Mouse (Mus musculus) kidney, embryonic 16.5 days (tissue): ENCODE data around the gene Gcnt1. TPM values are rescaled to one million over a fixed set of nuclear protein-coding genes. Genes with fewer than 3 reads are reported as not detected.

ENCODE experiments used
- ATAC-seq: fragments of 200-750 bp; cut with Nextera tagmentation; 2 replicates; pipeline ENCODE4 v1.8.0; 2017; ENCODE audit warnings: moderate TSS enrichment; ENCODE audit not compliant: low FRiP score, low TSS enrichment
- H3K27ac ChIP-seq: fragments of 300-500 bp; sonication (generic); 2 replicates; pipeline ENCODE4 v1.5.1; 2014; ENCODE audit warnings: low read length
- H3K27me3 ChIP-seq: fragments of 300-500 bp; sonication (generic); 2 replicates; pipeline ENCODE4 v1.6.1; 2014; ENCODE audit warnings: low read length, control low read depth, mixed read lengths; ENCODE audit not compliant: insufficient read depth
- H3K36me3 ChIP-seq: fragments of 300-500 bp; sonication (generic); 2 replicates; pipeline ENCODE4 v1.6.1; 2014; ENCODE audit warnings: low read length, control low read depth, mixed read lengths; ENCODE audit not compliant: insufficient read depth
- H3K4me1 ChIP-seq: fragments of 300-500 bp; sonication (generic); 2 replicates; pipeline ENCODE4 v1.6.1; 2014; ENCODE audit warnings: low read length, control low read depth, mixed read lengths; ENCODE audit not compliant: insufficient read depth
- H3K4me2 ChIP-seq: fragments of 300-500 bp; sonication (generic); replicated peaks from 2 replicates; pipeline ENCODE4 v1.6.1; 2014; ENCODE audit warnings: low read depth, low read length
- H3K4me3 ChIP-seq: fragments of 300-500 bp; sonication (generic); 2 replicates; pipeline ENCODE4 v1.5.1; 2014; ENCODE audit warnings: mild to moderate bottlenecking, low read length
- H3K9ac ChIP-seq: fragments of 300-500 bp; sonication (generic); replicated peaks from 2 replicates; pipeline ENCODE4 v1.6.1; 2014; ENCODE audit warnings: low read length
- H3K9me3 ChIP-seq: fragments of 300-500 bp; sonication (generic); 2 replicates; pipeline ENCODE4 v1.6.1; 2016; ENCODE audit warnings: low read length, control low read depth
- WGBS: fragments of 180-500 bp; shearing (Covaris S2); extraction: QIAGEN DNeasy Blood & Tissue Kit; methylation state at CpG from one replicate; pipeline ENCODE4 v1.1.7; 2014; 5-methylcytosine and 5-hydroxymethylcytosine counted together
- polyA plus RNA-seq: library from polyadenylated mRNA; unstranded; fragments of >200 nt; fragmentation: Nextera tagmentation; extraction: Ambion mirVana; gene quantifications from 2 replicates; pipeline ENCODE4 v1.2.1, GENCODE M21; 2015

The Gcnt1 gene
- polyA plus RNA-seq, 1 experiment from 2014 or later = 42.4 TPM

DNA sequence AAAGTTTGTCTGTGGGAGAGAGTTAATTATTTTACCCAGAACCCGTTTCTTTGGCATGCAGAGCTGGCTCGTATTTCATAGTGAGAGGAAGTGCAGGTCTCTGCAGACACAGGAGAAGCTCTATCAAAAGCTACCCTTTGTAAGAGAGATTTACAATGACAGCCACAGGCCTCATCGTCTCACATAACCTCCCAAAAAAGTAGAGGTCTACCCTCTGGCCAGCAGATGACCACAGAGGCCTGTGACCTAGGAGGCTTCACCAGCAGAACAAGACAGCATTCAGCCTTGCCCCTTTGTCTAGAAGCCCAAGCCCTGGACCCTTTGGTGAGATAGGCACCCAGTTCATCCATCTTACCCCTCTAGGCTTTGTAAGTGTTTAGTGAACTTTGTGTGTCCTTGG is 53.9 kb downstream of the Gcnt1 start:
- Histone ChIP-seq H3K9me3 (no peaks in the 10 kb centered on the region), H3K4me2 (no peak overlapping the region), H3K4me1 (peaks cover 4% of the 10 kb centered on the region; the same call in 1 of the 2 replicates), H3K36me3 (no peaks in the 10 kb centered on the region), H3K27ac (no peak overlapping the region), H3K27me3 (no peaks in the 10 kb centered on the region), H3K4me3 (no peak overlapping the region), H3K9ac (no peak overlapping the region)
- 6% methylated on average over 3 of the region's 3 CpGs for WGBS
- ATAC-seq = 0 out of 2 replicates have a peak, but pooled peaks have one; percentile 35

DNA sequence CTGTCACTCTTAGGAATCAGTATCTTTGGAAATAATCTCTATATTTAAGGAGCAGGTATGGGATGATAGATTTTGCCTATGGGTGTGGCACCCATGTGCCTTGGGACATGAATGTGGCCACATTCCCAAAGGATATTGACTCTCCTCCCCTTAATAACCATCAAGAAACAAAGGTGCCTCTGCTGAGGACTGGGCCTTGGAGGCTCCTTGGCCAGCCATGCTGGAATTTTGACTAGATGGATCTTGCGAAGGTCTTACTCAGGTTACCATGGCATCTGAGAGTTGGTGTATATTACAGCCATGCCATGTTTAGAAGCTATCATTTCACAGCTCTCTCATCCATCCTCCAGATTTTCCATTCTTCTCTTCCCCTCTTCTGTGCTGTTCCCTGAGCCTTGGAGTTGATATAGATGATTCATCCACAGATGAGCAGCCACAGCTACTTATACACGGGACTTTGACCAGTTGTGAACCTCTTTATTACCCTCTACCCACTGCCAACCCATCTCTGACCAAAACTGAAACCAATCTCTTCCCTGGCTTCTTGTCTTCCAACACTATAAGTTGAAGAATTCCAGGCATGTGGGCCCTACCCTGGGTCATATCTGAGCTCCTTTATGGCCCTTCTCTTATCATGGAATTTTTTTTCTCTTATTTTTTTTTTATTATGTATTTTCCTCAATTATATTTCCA is 56.2 kb downstream of the Gcnt1 start:
- ATAC-seq = no peak
- no peaks in the 10 kb centered on the region for H3K9me3 ChIP-seq
- no peaks in the 10 kb centered on the region for H3K36me3 ChIP-seq

DNA sequence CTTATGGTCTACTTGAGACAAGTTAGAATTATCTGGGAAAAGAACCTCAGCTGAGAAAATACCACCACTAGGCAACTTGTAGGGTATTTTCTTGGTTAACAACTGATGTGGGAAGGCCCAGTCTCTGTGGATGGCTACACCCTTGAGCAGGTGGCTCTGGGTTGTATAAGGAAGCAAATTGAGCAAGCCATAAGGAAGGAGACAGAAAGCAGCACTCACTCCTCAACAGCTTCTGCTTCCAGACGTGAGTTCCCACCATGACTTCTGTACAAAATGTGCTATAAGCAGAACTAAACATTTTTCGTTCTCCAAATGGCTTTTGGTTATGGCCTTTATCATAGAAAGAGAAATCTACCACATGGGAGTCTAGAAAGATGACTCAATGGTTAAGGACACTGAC is 58.2 kb downstream of the Gcnt1 start:
- Histone ChIP-seq H3K4me1 (peaks cover 4% of the 10 kb centered on the region; the same call in 1 of the 2 replicates), H3K36me3 (no peaks in the 10 kb centered on the region), H3K4me3 (no peak overlapping the region), H3K27ac (no peak overlapping the region), H3K9ac (no peak overlapping the region), H3K27me3 (no peaks in the 10 kb centered on the region), H3K9me3 (no peaks in the 10 kb centered on the region), H3K4me2 (no peak overlapping the region)
- WGBS = 68% methylated on average over 2 of the region's 2 CpGs
- no peak for ATAC-seq

More for the DNA sequence above, 56.2 kb downstream of the Gcnt1 start:
- H3K4me2 ChIP-seq = no peak overlapping the region
- H3K27me3 ChIP-seq = no peaks in the 10 kb centered on the region
- peaks cover 4% of the 10 kb centered on the region; the same call in 1 of the 2 replicates for H3K4me1 ChIP-seq
- no peak overlapping the region for H3K9ac ChIP-seq
- 84% methylated on average over 2 of the region's 2 CpGs for WGBS
- H3K4me3 ChIP-seq = no peak overlapping the region
- H3K27ac ChIP-seq = no peak overlapping the region

DNA sequence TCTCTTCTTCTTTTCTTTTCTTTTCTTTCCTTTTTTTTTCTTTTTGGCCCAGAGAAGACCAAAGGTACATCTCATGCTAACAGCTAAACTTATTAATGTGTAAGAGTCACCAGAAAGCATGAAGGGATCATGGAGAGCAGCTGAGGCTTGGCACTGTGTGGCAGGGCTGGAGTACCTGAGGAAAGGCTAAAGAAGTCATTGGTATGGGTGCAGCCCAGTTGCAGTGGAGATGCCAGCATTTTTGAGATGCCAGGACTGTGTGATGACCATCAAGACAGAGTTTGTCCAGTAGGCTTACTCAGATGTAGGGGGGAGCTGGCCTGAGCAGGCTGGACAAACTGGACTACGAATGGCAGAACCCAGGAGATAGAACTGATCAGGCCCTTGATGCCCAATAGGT is 58.9 kb downstream of the Gcnt1 start:
- Histone ChIP-seq H3K36me3 (no peaks in the 10 kb centered on the region), H3K4me2 (no peak overlapping the region), H3K9ac (no peak overlapping the region), H3K4me3 (no peak overlapping the region), H3K27ac (no peak overlapping the region), H3K4me1 (peaks cover 3% of the 10 kb centered on the region; the same call in 1 of the 2 replicates), H3K9me3 (no peaks in the 10 kb centered on the region), H3K27me3 (no peaks in the 10 kb centered on the region)
- WGBS = 87% methylated on average over 1 of the region's 1 CpGs
- ATAC-seq = no peak

DNA sequence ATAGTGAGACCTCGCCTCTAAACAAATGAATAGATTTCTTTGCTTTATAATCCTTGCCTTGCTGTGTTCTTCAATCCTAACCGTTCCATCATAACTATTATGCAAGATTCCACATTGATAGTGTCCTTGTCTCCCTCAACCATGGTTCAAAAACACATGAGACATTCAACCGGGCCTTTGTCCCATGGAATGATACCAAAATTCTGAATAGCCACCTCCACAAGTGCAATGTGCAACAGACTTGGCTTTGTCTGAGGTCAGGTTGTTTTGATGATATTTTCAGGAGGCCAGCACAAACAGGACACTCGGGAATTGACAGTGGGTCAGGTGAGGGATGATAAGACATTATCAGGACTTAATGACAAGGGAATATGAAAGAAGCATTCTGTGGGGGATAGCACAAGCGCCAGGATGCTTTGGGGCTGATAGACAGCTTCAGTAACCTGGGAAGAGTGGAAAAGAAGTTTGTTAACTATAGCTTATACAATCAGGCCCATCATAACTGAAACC is 59.9 kb downstream of the Gcnt1 start:
- Histone ChIP-seq H3K4me3 (no peak overlapping the region), H3K9me3 (no peaks in the 10 kb centered on the region), H3K4me1 (no peaks in the 10 kb centered on the region), H3K27me3 (no peaks in the 10 kb centered on the region), H3K9ac (no peak overlapping the region), H3K4me2 (no peak overlapping the region), H3K27ac (no peak overlapping the region), H3K36me3 (no peaks in the 10 kb centered on the region)
- 87% methylated on average over 5 of the region's 5 CpGs for WGBS
- no peak for ATAC-seq

DNA sequence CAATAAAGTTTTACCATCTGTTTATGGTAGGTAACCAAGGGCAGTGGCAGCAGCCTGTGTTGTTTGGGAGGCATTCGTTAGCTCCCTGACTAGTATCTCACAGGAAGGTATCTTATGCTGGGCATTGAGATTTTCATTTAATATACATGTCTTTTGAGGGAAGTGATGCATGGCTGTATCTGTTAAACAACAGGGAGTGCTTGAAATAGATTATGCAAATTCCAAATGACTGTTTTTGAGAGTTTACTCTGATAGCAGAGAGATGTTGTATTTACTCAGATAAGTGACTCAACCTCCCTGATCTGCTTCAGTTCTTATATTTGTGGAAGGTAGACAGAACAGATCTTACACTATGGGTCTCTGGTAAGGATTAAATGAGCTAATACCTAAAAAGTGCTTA is 61.1 kb downstream of the Gcnt1 start:
- H3K27ac ChIP-seq = no peak overlapping the region
- H3K4me1 ChIP-seq = no peaks in the 10 kb centered on the region
- no peaks in the 10 kb centered on the region for H3K27me3 ChIP-seq
- H3K4me3 ChIP-seq = no peak overlapping the region
- no peak overlapping the region for H3K4me2 ChIP-seq
- no peak for ATAC-seq
- WGBS = 47% methylated on average over 1 of the region's 1 CpGs
- no peaks in the 10 kb centered on the region for H3K9me3 ChIP-seq
- no peaks in the 10 kb centered on the region for H3K36me3 ChIP-seq
- H3K9ac ChIP-seq = no peak overlapping the region

DNA sequence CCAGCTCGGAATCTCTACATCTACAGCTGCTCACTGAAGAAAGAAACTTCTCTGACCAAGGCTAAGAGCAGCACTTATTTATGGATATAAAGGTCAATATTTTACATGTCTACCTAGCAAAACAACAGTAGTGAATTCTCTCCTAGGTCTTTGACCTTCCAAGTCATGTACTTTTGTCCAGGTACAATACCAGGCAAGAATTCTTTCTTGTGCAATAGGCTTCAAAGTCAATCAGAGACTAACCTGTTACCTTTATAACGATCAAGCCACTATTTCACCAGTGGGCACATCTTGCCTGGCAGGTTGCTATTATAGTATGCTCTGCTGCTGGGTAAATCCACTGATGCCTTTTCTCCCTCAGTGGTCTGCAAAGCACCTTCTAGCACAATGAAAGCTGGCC is 61.6 kb downstream of the Gcnt1 start:
- Histone ChIP-seq H3K27ac (no peak overlapping the region), H3K9me3 (no peaks in the 10 kb centered on the region), H3K9ac (no peak overlapping the region), H3K4me2 (no peak overlapping the region), H3K27me3 (no peaks in the 10 kb centered on the region), H3K4me3 (no peak overlapping the region), H3K36me3 (no peaks in the 10 kb centered on the region), H3K4me1 (no peaks in the 10 kb centered on the region)
- 85% methylated on average over 2 of the region's 2 CpGs for WGBS
- ATAC-seq = no peak

DNA sequence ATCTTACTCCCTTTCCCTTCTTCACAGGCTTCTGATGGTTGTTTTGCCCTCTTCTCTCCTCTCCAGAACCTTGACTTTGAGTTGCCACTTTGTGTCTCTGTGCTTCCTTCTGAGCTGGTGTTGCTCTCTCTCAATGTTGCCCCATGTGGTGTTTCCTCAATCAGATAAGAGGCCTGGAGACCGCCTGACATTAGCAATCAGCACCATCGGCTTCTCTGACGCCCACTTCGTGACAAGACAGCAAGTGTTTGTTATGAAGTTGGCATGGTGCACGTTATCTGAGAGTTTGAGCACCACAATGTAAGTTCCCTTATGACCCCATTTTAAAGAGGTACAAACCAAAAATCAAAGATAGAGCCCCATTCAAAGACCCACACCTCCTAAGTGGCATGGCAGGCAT is 76.6 kb downstream of the Gcnt1 start:
- H3K27me3 ChIP-seq = no peaks in the 10 kb centered on the region
- no peak overlapping the region for H3K4me2 ChIP-seq
- H3K9me3 ChIP-seq = no peaks in the 10 kb centered on the region
- WGBS = 85% methylated on average over 5 of the region's 5 CpGs
- H3K36me3 ChIP-seq = no peaks in the 10 kb centered on the region
- no peak for ATAC-seq
- no peaks in the 10 kb centered on the region for H3K4me1 ChIP-seq
- no peak overlapping the region for H3K27ac ChIP-seq
- H3K4me3 ChIP-seq = no peak overlapping the region
- H3K9ac ChIP-seq = no peak overlapping the region

DNA sequence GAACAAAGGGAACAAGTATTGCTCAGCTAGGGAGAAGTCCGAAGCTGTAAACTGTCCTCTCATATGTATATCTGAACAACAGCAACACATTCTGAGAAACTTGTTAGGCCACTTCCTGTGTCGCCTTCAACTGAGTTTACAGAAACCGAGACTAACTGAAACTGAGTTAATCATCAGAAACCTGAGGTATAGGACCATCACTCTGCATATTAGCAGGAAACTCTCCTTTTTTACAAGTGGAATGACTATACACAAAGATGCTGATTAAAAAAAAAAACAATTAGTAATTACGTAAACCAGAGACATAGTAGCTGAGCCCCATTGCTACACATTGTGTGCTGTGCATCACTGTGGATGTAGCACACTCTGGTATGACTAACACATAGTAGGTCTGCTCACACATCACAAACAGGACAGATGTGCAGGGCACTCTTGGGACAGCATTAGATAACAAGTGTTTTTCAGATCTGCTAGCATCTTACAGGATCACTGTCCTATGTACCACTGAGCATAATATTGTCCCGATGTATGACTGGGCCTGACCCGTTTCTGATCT is 77.4 kb downstream of the Gcnt1 start:
- H3K9me3 ChIP-seq = no peaks in the 10 kb centered on the region
- H3K36me3 ChIP-seq = no peaks in the 10 kb centered on the region
- ATAC-seq = no peak
- no peak overlapping the region for H3K4me2 ChIP-seq
- H3K27ac ChIP-seq = no peak overlapping the region
- no peaks in the 10 kb centered on the region for H3K27me3 ChIP-seq
- no peak overlapping the region for H3K4me3 ChIP-seq
- H3K9ac ChIP-seq = no peak overlapping the region
- no peaks in the 10 kb centered on the region for H3K4me1 ChIP-seq
- WGBS = 89% methylated on average over 6 of the region's 6 CpGs

DNA sequence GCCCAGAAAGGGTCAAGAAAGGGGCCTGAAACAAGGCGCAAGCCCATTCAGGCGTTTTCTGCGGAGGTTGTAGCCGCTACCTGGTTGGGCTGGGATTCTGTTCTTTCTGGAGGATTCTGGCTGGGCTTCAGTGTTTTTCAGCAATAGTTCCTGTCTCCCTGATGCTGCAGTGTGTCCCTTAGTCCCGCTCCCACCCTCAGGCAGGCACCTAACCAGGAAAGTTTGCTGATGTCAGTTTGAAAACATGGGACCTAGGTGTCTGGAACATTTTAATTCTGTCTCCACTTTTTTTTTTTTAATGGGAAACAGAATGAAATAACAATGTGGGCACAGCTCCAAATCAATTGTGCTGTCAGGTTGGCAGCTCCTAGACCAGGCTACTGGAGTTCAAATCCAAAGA is 78.5 kb downstream of the Gcnt1 start:
- no peak overlapping the region for H3K9ac ChIP-seq
- H3K27me3 ChIP-seq = no peaks in the 10 kb centered on the region
- WGBS = 86% methylated on average over 5 of the region's 5 CpGs
- H3K4me2 ChIP-seq = no peak overlapping the region
- no peak for ATAC-seq
- no peaks in the 10 kb centered on the region for H3K36me3 ChIP-seq
- H3K9me3 ChIP-seq = no peaks in the 10 kb centered on the region
- H3K4me3 ChIP-seq = no peak overlapping the region
- H3K27ac ChIP-seq = no peak overlapping the region
- H3K4me1 ChIP-seq = no peaks in the 10 kb centered on the region
